Mouse (Mus musculus) ES-Bruce4 (cell line): ENCODE measurements around the gene Col4a1.

Experiments used
- CTCF ChIP-seq: IDR thresholded peaks from one replicate; pipeline ENCODE4 v1.8.1; 2011; ENCODE audit warnings: low read depth, low read length
- POLR2A ChIP-seq: IDR thresholded peaks from one replicate; pipeline ENCODE4 v1.8.1; 2011; ENCODE audit warnings: low read length; ENCODE audit not compliant: insufficient read depth

DNA sequence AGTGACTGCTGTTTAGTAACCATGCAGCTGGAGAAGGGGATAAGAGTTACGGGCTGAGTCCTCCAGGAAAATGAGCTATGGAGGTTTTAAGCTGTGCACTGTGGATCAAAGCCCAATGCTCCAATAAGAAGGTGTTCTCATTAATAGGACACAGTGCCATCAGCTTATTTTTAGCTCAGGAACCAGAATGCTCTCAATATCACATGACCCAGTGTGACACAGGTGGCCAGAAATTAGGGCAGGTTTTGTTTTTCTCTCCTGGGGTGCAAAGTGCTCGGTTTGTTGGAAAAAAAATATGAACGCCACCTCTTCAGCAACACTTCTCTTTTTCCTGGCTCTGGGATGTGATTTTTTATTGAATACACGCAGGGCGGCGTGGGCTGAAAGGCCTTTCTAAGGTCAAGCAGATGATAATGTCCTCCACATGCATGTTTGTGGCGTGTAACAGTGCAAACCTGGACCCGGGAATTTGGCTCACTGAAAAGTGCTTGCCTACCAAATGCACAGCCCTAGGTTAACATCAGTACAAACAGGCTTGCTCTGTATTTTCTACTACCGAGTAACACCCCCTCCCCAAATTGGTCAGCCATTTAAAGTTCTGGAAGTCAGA lies 163.3 kb downstream of the Col4a1 start:
- TF ChIP-seq CTCF = no peak
- no peak for TF ChIP-seq POLR2A
